Mouse (Mus musculus) MEL (cell line): Measurements from ENCODE around the gene Nxpe5. TPM values are rescaled to one million over a fixed set of nuclear protein-coding genes. Genes with fewer than 3 reads are reported as not detected.

Experiments
- DNase-seq: peaks from one replicate; pipeline ENCODE4 v3.0.0; 2011; ENCODE audit warnings: low read depth, low spot score
- H3K27ac ChIP-seq: 2 replicates; pipeline ENCODE4 v1.5.1; 2012; ENCODE audit warnings: low read depth, mild to moderate bottlenecking, control low read depth, low read length, moderate library complexity; ENCODE audit not compliant: control insufficient read depth
- H3K27me3 ChIP-seq, 2 experiments: fragments of 150-350 bp in 1 of 2; sonication (generic) in 1 of 2; 2 replicates each; pipeline ENCODE4 v1.6.1; 2012; ENCODE audit warnings: low read length in 2 of 2, mild to moderate bottlenecking in 2 of 2, improper control_type of control experiment in 1 of 2, moderate library complexity in 1 of 2; ENCODE audit not compliant: insufficient read depth in 2 of 2, control insufficient read depth in 1 of 2
- H3K36me3 ChIP-seq, 2 experiments: 2 replicates each; pipeline ENCODE4 v1.6.1; 2012 to 2014; ENCODE audit warnings: low read length in 2 of 2, improper control_type of control experiment in 1 of 2, inconsistent platforms in 1 of 2, mild to moderate bottlenecking in 1 of 2; ENCODE audit not compliant: insufficient read depth in 2 of 2, control insufficient read depth in 1 of 2
- H3K4me1 ChIP-seq, 2 experiments: fragments of 150-350 bp in 1 of 2; sonication (generic) in 1 of 2; 2 replicates each; pipeline ENCODE4 v1.6.1; 2012; ENCODE audit warnings: low read length in 2 of 2, improper control_type of control experiment in 1 of 2, mild to moderate bottlenecking in 1 of 2; ENCODE audit not compliant: insufficient read depth in 2 of 2, control insufficient read depth in 1 of 2
- H3K4me3 ChIP-seq, 2 experiments: fragments of 150-350 bp in 1 of 2; sonication (generic) in 1 of 2; 2 replicates each; pipeline ENCODE4 v1.5.1; 2012; ENCODE audit warnings: low read depth in 2 of 2, low read length in 2 of 2, mild to moderate bottlenecking in 2 of 2, moderate library complexity in 2 of 2, control low read depth in 1 of 2, improper control_type of control experiment in 1 of 2; ENCODE audit not compliant: control insufficient read depth in 1 of 2, insufficient read depth in 1 of 2
- H3K79me2 ChIP-seq: 2 replicates; pipeline ENCODE4 v1.6.1; 2012; ENCODE audit warnings: mild to moderate bottlenecking, low read length, moderate library complexity; ENCODE audit not compliant: control insufficient read depth, poor library complexity, insufficient read depth
- H3K9ac ChIP-seq: 2 replicates; pipeline ENCODE4 v1.6.1; 2012; ENCODE audit warnings: low read depth, mild to moderate bottlenecking, control low read depth, low read length, moderate library complexity; ENCODE audit not compliant: control insufficient read depth, poor library complexity, severe bottlenecking
- H3K9me3 ChIP-seq: fragments of 150-350 bp; sonication (generic); replicated peaks from 2 replicates; pipeline ENCODE4 v1.6.1; 2012; ENCODE audit warnings: mild to moderate bottlenecking, low read length, improper control_type of control experiment, moderate library complexity; ENCODE audit not compliant: insufficient read depth
- CHD1 ChIP-seq: IDR thresholded peaks from 2 replicates; pipeline ENCODE4 v1.6.1; 2012; ENCODE audit warnings: low read depth, mild to moderate bottlenecking, inconsistent platforms, low read length, improper control_type of control experiment
- EP300 ChIP-seq, 2 experiments: IDR thresholded peaks; 2 replicates each; pipeline ENCODE4 v1.6.1; 2011; ENCODE audit warnings: improper control_type of control experiment in 2 of 2, low read length in 2 of 2, low read depth in 1 of 2, mild to moderate bottlenecking in 1 of 2
- ETS1 ChIP-seq: IDR thresholded peaks from 2 replicates; pipeline ENCODE4 v1.6.1; 2012; ENCODE audit warnings: low read depth, mild to moderate bottlenecking, inconsistent platforms, low read length, improper control_type of control experiment, moderate library complexity
- GATA1 ChIP-seq: IDR thresholded peaks from 2 replicates; pipeline ENCODE4 v1.6.1; 2011; ENCODE audit warnings: low read depth, low read length, improper control_type of control experiment
- MAFK ChIP-seq: IDR thresholded peaks from 2 replicates; pipeline ENCODE4 v1.6.1; 2011; ENCODE audit warnings: low read depth, mild to moderate bottlenecking, low read length, improper control_type of control experiment, borderline replicate concordance
- MAZ ChIP-seq: IDR thresholded peaks from 2 replicates; pipeline ENCODE4 v1.6.1; 2012; ENCODE audit warnings: low read depth, mild to moderate bottlenecking, inconsistent platforms, low read length, improper control_type of control experiment
- MEF2A ChIP-seq: IDR thresholded peaks from 2 replicates; pipeline ENCODE4 v1.6.1; 2014; ENCODE audit warnings: low read depth, mild to moderate bottlenecking, inconsistent platforms, low read length, improper control_type of control experiment; ENCODE audit not compliant: poor library complexity, insufficient replicate concordance, severe bottlenecking; ENCODE audit errors: extremely low read depth
- MXI1 ChIP-seq: IDR thresholded peaks from 2 replicates; pipeline ENCODE4 v1.6.1; 2011; ENCODE audit warnings: mild to moderate bottlenecking, low read depth, low read length, improper control_type of control experiment
- MYB ChIP-seq: IDR thresholded peaks from 2 replicates; pipeline ENCODE4 v1.6.1; 2011; ENCODE audit warnings: mild to moderate bottlenecking, low read depth, low read length, improper control_type of control experiment
- NRF1 ChIP-seq: IDR thresholded peaks from 2 replicates; pipeline ENCODE4 v1.6.1; 2014; ENCODE audit warnings: low read depth, mild to moderate bottlenecking, inconsistent platforms, low read length, improper control_type of control experiment, moderate library complexity; ENCODE audit not compliant: poor library complexity, insufficient read depth, severe bottlenecking
- POLR2AphosphoS2 ChIP-seq: IDR thresholded peaks from 2 replicates; pipeline ENCODE4 v1.6.1; 2011; ENCODE audit warnings: low read length, improper control_type of control experiment
- RCOR1 ChIP-seq: IDR thresholded peaks from 2 replicates; pipeline ENCODE4 v1.6.1; 2012; ENCODE audit warnings: low read depth, mild to moderate bottlenecking, inconsistent platforms, low read length, improper control_type of control experiment
- SIN3A ChIP-seq: IDR thresholded peaks from 2 replicates; pipeline ENCODE4 v1.6.1; 2012; ENCODE audit warnings: low read length, improper control_type of control experiment, inconsistent platforms
- UBTF ChIP-seq: IDR thresholded peaks from 2 replicates; pipeline ENCODE4 v1.6.1; 2012; ENCODE audit warnings: low read depth, mild to moderate bottlenecking, inconsistent platforms, low read length, improper control_type of control experiment, moderate library complexity, borderline replicate concordance; ENCODE audit not compliant: insufficient read depth
- USF2 ChIP-seq, 2 experiments: IDR thresholded peaks; 2 replicates each; pipeline ENCODE4 v1.6.1; 2011 to 2012; ENCODE audit warnings: improper control_type of control experiment in 2 of 2, low read length in 2 of 2, borderline replicate concordance in 1 of 2, inconsistent platforms in 1 of 2, low read depth in 1 of 2, mild to moderate bottlenecking in 1 of 2; ENCODE audit not compliant: insufficient read depth in 1 of 2
- ZMIZ1 ChIP-seq: IDR thresholded peaks from 2 replicates; pipeline ENCODE4 v1.6.1; 2012; ENCODE audit warnings: low read depth, mild to moderate bottlenecking, inconsistent platforms, low read length, improper control_type of control experiment, moderate library complexity
- polyA plus RNA-seq, 2 experiments: library from polyadenylated mRNA; stranded (reverse) in 1 of 2; unstranded in 1 of 2; fragments of >175 nt in 1 of 2; fragments of >200 nt in 1 of 2; gene quantifications; 2 replicates each; pipeline versions ENCODE4 v1.2.1 to v1.2.4; 2012; ENCODE audit warnings: low replicate concordance in 2 of 2, low read depth in 1 of 2; ENCODE audit not compliant: insufficient read length in 2 of 2, insufficient read depth in 1 of 2, missing spikeins in 1 of 2
- total RNA-seq: library from RNA; depleted of rRNA; stranded (reverse); fragments of 300-350 nt; gene quantifications from 2 replicates; pipeline ENCODE4 v1.2.3, GENCODE M21; 2012

The Nxpe5 gene
- total and polyA plus RNA-seq, 3 experiments = not detected

DNA sequence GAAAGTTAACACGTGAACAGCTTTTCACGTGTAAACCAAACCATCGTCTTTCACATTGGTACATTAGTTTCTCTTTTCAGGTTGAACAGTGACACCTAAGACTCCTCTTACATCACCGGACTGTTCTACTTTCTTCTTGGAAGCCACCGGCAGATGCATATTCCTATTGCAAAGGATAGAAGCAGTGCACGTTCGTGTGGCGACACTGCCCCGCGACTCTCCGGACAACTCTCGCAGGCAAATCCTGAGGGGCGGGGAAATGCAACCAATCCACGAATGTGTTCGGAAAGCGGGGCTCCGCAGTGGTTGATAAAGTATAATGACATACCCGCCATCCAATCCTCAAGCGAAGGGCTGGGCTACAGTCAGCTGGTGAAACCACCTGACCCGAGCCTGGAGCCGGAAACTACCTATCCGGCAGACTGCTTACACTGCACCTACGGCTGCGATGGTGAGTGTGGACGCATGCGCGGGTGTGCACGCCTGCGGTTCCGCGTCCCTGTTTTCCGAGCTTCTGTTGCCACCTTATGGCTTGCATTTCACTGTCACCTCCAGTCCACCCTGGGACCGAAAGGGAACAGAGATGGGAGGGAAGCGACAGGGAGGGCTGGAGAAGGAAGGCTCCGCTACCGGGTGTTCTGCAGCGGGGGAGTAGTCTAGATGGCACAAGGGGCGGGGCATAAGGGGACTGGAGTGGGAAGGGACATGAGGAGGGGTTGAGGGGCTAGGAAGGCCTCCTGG lies 29.8 kb downstream of the Nxpe5 start, which contains the start of gene Lamtor4 (continued):
- TF ChIP-seq MAZ (peak; percentile 16; the same call in 1 of the 2 replicates), MXI1 (peak; percentile 94), SIN3A (peak; percentile 87), CHD1 (peak; percentile 10; the same call in 1 of the 2 replicates), MAFK (no peak; the same call in 1 of the 2 replicates), MEF2A (no peak), ZMIZ1 (peak; percentile 94), USF2 (IDR thresholded peaks at IDR 0.05; ENCODE audit: borderline replicate concordance in 1 of 2, insufficient read depth in 1 of 2, low read depth in 1 of 2, low read length in 2 of 2) (peak; percentile 48 to 90; a peak in 3 of 4 replicates), RCOR1 (no peak; the same call in 1 of the 2 replicates), ETS1 (peak; percentile 91), NRF1 (peak; percentile 87), GATA1 (peak; percentile 25; the same call in 1 of the 2 replicates), MYB (no peak), UBTF (0 out of 2 replicates have a peak, but pooled peaks have one; percentile 17)

- Histone ChIP-seq H3K4me3 (peak overlapping the region; percentile 68 to 84), H3K36me3 (peaks cover 3 to 52% of the 10 kb centered on the region in 2 experiments; a peak in 3 of 4 replicates), H3K79me2 (peaks cover 15% of the 10 kb centered on the region), H3K9me3 (no peaks in the 10 kb centered on the region), H3K27me3 (no peaks in the 10 kb centered on the region; a peak in 1 of 4 replicates), H3K9ac (peak overlapping the region; percentile 80), H3K27ac (peak overlapping the region; percentile 73), H3K4me1 (peaks cover 12 to 53% of the 10 kb centered on the region in 2 experiments)
- no peak for DNase-seq
- TF ChIP-seq ZMIZ1 (peak; percentile 32; the same call in 1 of the 2 replicates), EP300 (IDR thresholded peaks at IDR 0.05; ENCODE audit: low read depth in 1 of 2, low read length in 2 of 2) (no peak), POLR2AphosphoS2 (peak; percentile 31)
These were observed 30.4 kb downstream of the Nxpe5 start for GRCm38 (mm10) chr5:138256094-138256467.
